Mouse (Mus musculus): ENCODE results near the gene Dguok.

GRCm38 (mm10) chr6:83440197-83440509 is 66.6 kb downstream of the Dguok start:
- TF ChIP-seq POLR2A (IDR thresholded peaks at IDR 0.05; ENCODE audit: borderline replicate concordance, extremely low read depth, low read depth, low read length): no peak
- no peak for TF ChIP-seq CTCF (IDR thresholded peaks at IDR 0.05; ENCODE audit: insufficient read depth, low read length)

Measured in lung, adult 2 months (tissue).